Mouse (Mus musculus): ENCODE measurements around the gene Donson.
"Not testable (repeated sequence)": the region's sequence is repeated elsewhere in the genome, so short reads cannot be mapped to it uniquely, and the experiment has no call there.

Donson gene

GRCm38 (mm10) chr16:91688023-91688618, 449 bp downstream of the Donson start:
- no peak for DNase-seq

GRCm38 (mm10) chr16:91686369-91686768, 2.2 kb downstream of the Donson start:
- DNase-seq, result no peak

- no peak for DNase-seq
These were observed 3.0 kb downstream of the Donson start for GRCm38 (mm10) chr16:91685526-91685925.

- no peak for DNase-seq
These were observed 7.9 kb downstream of the Donson start for GRCm38 (mm10) chr16:91680656-91681055.

GRCm38 (mm10) chr16:91678147-91678911, 10.2 kb downstream of the Donson start:
- DNase-seq, result no peak

GRCm38 (mm10) chr16:91674500-91674899, 14.1 kb downstream of the Donson start:
- DNase-seq, result no peak

GRCm38 (mm10) chr16:91663795-91664194, 24.8 kb downstream of the Donson start:
- no peak for DNase-seq

GRCm38 (mm10) chr16:91662336-91662735, 26.2 kb downstream of the Donson start:
- no peak for DNase-seq

- DNase-seq, result no peak
These were observed 27.2 kb downstream of the Donson start for GRCm38 (mm10) chr16:91661397-91661796.

- DNase-seq, result no peak
These were observed 28.8 kb downstream of the Donson start for GRCm38 (mm10) chr16:91659798-91660197.

- no peak for DNase-seq
These were observed 30.1 kb downstream of the Donson start for GRCm38 (mm10) chr16:91658471-91658870.

GRCm38 (mm10) chr16:91657285-91657684, 31.3 kb downstream of the Donson start:
- no peak for DNase-seq

GRCm38 (mm10) chr16:91655285-91655684, 33.3 kb downstream of the Donson start:
- DNase-seq, result no peak

- DNase-seq, result no peak
These were observed 36.4 kb downstream of the Donson start for GRCm38 (mm10) chr16:91652191-91652590.

- no peak for DNase-seq
These were observed 38.8 kb downstream of the Donson start for GRCm38 (mm10) chr16:91649781-91650180.

GRCm38 (mm10) chr16:91649246-91649645, 39.3 kb downstream of the Donson start:
- DNase-seq, result no peak

- DNase-seq, result peak; percentile 73 to 79
These were observed 40.4 kb downstream of the Donson start for GRCm38 (mm10) chr16:91648220-91648550.

GRCm38 (mm10) chr16:91647461-91648219, 40.9 kb downstream of the Donson start, which contains the start of gene Son:
TSS of gene Son (plus strand) at chr16:91647506.
- peak; percentile 85 to 93 for DNase-seq

- DNase-seq, result peak; percentile 89 to 92
These were observed 41.7 kb downstream of the Donson start, which contains the start of gene Gart for GRCm38 (mm10) chr16:91646681-91647419. TSS of gene Gart (minus strand) at chr16:91646952.

- no peak for DNase-seq
These were observed 42.5 kb downstream of the Donson start for GRCm38 (mm10) chr16:91645995-91646602.

- not testable (repeated sequence) for DNase-seq
These were observed 43.1 kb downstream of the Donson start for GRCm38 (mm10) chr16:91645420-91645819.

- DNase-seq, result no peak
These were observed 43.7 kb downstream of the Donson start for GRCm38 (mm10) chr16:91644901-91645300.

Data from spleen, adult 18-20 months (tissue).